Mouse (Mus musculus): ENCODE results near the gene Hes3.

Gene Hes3

DNA sequence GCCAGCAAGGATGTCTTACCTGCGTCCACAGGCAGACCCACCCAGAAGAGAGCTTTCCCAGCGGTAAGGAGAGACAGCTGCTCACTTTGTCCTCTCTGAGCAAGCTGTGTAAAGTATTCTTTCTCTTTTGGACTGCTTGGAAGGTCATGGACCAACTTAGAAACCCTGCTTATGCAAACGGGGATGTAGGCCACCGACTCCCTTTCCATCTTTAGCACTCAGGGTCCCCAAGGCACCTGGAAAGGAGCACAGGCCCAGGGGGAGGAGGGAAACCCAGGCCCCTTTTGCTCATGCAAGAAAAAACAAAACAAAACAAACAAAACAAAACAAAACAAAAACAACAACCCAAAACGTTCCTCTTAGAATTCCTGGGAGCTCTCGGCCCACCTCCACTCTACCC lies at the start of gene Hes3:
Hes3 (minus strand) TSS at position 101 of the 400 bp plus-strand sequence.
- no peak for DNase-seq (ENCODE audit: low read depth, low spot score)

DNA sequence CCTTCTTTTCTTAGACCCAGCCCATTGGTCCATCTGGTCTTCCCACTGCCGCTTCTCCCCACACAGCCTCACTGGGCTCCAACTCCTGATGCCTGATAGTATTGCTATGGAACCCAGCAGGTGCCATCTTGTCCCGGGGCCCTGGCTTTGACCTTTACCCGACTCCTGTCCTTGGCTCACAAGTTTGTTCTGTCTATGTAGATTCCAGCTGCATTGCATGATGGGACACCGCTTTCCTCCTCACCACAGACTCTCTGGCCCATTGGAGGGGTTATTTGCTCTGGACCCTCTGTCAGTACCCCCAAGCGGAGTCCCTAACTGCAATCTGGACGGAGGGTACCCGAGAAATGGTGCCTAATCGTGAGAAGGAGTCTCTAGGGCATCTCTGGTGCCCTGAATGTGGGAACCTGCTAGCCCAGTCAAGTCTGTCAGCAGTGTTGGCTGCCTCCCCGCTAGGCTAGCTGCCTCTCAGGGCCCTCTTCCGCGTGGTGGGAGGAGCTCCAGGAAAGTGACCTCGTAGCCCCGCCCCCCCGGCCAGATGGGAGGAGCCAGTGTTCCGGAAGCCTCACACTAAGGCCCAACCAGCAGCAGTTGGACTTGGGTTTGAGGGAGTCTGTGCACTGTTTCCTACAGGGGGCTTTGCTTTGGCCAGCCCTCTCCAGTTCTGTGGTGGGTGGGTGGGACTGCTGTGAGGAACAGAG lies 49.3 kb upstream of the Hes3 start:
- no peak for DNase-seq (ENCODE audit: low read depth, low spot score)

DNA sequence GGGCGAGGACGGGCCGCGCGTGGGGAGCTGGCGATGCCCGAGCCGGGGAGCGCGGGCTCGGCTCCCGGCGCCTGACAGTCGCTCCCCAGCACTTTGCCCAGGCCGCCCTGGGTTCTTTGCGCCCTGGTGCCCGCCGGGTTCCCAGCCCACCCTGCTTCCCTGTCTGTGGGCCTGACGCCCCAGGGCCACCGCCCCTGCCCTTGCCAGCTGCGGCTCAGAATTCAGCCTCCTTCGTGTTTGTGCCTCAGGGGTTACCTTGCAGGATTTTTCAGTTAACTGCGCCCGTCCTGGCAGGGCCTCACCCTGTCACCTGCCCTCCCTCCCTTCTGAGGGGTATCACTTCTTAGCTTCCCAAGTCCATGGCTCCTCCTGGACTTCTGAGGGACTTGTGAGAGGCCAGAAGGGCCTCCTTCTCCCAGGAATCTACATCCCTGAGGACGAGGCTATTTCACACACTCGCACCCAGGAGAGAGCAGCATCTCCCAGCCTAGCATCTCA lies 47.9 kb upstream of the Hes3 start:
- DNase-seq (ENCODE audit: low read depth, low spot score), result no peak

DNA sequence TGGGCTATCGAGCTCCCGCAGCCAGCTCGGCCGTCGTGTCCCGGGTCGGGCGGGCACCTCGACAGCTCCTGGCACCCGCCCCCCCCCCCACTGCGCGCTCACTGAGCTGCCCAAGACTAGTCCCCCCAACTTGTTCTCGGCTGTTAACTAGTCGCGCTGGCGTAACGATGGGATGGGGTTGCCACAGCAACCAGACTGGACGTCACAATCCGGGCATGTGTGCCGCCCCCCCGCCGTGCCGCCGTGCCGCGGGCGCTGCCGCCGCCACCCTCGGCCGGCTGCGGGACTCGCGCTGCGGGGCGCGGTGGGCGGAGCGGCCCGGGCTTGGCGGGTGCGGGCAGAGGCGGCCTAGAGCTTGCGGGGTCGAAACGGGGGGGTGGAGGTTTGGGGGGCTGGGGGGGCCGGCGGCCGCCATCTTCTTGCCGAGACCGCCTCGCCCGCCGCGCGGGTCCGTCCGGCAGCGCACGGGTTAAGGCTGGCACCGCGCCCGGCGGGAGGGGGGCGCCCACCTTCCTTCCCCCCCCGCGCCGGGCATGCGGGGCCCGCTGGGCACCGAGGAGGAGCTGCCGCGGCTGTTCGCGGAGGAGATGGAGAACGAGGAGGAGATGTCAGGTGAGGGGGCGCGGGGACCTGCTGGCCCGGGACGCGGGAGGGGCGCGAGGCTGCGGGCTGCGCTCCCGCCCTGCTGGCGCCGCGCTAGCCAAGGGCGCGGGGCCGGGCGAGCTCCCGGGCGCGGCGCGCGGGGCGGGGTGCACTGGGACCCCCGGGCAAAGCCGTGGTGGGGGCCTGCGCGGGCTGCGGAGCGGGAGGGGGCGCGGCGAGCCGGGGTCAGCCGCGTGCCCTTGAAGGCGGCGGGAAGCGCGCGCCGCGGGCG lies 47.2 kb upstream of the Hes3 start, which contains the start of gene Chd5:
Chd5 (plus strand) TSS at position 233 of the 874 bp plus-strand sequence.
- no peak for DNase-seq (ENCODE audit: low read depth, low spot score)

DNA sequence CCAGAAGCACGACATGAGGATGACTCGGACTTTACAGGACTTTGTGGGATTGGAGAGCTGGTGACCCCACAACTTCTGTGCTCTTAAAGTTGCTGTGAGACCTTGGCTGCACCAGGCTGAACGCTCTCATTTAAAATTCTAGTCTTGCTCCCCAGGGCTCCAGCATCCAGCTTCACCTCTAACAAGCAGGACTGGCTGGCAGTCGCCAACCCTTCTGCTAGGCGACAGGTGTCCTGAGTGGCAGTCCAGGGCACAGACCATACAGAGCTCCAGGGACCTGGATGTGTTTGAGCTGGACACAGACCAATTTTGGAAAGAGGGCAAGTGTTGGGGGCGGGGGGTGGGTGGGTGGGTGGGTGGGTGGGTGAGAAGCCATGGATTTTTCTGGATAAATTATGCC lies 46.3 kb upstream of the Hes3 start:
- DNase-seq (ENCODE audit: low read depth, low spot score), result no peak

DNA sequence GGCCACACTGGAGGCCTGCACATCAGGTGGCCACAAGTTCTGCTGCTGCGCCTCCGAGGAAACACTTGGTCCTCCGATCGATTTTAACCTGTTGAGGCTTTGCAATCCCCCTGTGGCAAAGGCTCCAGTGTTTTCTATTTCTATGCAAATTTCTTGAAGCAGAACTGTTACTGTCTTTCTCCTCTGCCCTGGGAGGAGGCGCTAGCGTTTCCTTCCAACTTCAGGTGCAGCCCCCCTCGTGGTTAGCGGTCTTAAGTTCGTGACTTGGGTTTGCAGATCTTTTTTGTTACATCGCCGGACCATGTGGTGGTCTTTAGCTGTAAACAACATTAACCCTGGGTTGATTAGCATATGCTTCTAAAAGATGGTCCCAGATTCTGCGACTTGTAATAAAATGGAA lies 42.1 kb upstream of the Hes3 start:
- DNase-seq (ENCODE audit: low read depth, low spot score), result no peak

DNA sequence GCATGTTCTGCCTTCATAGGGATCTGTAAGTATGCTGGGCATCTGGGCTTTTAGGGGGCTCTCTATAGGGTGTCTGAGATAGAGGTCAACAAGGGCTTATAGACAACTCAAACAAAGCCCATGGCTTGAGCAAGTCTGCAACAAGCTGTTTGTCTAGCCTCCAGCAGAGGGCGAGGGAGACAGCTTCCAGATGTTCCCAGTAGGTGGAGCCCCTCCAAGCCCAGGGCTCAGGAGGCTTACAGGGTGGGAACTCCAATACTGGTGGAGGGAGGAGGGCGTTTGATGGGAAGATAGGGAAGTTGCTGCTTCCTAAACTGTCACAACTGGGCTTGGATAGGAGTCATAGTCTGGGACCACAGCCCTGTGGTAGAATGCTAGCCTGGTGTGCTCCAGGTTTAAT lies 41.5 kb upstream of the Hes3 start:
- DNase-seq (ENCODE audit: low read depth, low spot score), result peak; percentile 35

DNA sequence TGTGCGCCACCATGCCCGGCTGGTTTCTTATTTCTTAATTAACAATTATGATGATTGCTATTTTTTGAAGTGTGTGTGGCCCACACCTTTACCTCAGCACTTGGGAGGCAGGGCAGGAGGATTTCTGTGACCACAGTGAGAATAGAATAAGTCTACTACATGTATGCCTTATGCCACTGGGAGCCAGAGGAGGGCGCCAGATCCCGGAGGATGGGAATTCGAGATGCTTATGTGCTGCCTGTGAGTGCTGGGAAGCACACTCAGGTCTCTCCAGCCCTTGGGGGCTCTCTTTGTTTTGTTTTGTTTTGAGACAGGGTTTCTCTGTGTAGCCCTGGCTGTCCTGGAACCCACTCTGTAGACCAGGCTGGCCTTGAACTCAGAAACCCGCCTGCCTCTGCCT lies 37.2 kb upstream of the Hes3 start:
- DNase-seq (ENCODE audit: low read depth, low spot score), result no peak

DNA sequence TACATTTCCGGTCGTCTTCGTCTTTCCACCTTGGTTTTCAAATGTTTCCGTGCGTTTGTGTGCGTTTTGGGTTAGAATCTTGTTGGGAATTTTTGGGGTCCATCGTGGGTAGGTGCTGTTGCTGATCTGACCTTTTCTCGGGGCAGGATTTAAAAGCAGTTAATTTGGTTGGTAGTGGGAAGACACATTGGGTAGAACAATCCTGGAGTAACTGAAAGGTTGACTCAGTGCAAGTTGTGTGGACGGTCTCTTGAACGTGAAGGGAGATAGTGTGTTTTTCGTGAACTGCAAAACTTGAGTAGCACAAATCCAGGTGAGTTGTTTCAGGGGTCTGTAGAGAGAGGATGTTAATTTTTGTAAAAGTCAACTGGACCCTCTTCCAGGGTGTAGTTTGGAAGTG lies 35.1 kb upstream of the Hes3 start:
- DNase-seq (ENCODE audit: low read depth, low spot score), result no peak

DNA sequence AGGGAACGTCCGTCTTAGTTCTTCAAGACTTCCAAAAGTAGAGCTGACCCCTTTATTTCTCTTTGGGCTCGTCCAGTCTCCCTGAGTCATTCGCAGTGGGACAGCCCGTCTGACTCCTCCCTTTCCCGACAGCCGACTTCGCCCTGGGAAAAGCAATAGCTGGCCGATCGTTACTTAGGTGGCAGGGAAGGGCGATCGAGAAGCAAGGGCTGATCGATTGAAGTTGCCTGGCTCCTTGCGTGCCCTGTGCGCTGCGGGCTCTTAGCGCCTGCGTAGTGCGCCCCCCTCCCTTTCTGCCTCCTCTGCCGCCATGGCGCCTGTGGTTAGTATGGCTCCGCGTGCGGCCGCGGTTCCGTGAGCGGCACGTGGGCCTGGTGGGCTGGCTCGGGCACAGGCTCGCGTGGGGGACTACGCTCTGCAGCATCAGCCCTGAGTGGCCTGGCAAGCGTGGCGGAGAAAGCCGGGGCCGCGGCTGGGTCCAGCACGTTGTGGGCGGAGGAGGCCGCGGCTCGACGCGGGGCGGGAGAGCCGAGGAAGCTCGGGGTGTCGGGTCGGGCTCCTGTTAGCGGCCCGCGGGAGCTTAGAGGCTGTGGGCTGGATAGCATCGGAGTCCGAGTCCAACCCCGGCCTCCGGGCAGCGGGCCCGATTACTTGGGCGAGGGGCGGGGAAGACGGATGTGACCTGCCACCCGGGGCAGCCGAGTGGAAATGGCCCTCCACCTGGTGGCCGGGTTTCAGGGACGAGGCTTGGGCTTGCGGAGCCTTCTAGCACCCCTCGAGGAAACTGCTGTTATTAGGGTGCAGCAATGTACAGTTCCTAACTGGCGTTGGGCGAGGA lies 34.3 kb upstream of the Hes3 start, which contains the start of gene Rpl22:
Rpl22 (plus strand) TSS at position 169 of the 838 bp plus-strand sequence.
- DNase-seq (ENCODE audit: low read depth, low spot score), result peak; percentile 96

DNA sequence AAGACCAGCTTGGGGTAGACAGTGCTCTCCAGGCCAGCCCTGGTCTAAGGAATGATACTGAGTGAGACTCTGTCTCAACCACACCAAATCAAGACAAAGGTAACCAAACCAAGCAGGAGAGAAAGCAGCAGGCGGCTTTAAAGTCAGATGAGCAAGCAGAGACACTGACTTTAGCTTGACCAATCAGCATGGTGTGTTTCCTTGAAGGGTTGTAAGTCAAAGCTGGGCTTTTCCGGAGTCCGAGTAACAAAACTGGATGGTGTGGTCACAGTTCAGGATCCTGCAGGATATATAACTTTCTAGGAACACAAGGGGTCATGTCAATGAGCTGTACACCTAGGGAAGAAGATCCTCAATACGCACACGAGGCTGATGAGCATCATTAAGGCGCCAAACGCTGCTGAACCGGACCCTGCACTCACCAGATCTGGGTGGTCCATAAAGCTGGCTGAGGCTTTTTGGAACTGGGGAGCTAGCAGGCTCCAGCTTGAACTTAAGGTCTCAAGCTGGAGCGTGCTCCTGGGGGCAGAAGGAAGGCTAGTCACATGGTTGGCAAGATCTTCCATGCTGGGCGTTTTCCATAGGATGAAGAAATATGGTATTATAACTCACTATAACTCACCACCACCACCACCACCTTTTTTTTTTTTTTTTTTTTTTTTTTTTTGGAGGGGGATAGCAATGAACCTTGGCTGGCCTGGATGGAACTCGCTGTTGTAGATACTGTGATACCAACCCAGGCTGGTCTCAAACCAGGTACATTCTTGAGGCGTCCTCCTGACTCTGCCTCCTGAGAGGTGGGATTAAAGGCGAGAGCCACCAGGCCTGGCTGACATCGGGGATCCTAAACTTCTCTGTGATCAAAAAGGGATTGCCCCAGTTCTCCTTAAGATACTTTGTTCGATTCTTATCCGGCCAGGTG lies 33.4 kb upstream of the Hes3 start:
- no peak for DNase-seq (ENCODE audit: low read depth, low spot score)

DNA sequence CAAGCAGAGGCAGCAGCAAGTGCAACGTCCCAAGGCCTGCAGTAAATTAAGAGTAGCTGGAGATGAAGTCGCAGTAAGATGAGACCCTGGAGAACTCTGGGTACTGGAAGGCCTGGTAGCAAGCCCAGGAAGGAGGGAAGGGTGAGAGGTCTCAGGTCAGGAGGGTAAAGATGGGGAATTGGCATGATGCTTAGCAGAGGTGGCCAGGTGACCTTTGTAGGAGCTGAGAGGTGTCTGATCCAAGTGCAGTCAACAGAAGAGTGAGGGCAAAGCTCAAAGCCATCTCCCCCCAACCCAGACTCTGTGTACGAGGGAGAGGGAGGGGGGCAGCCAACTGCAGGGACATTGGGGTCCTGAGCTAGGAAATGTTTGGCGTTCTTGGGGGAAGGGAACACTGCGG lies 30.0 kb upstream of the Hes3 start:
- no peak for DNase-seq (ENCODE audit: low read depth, low spot score)

DNA sequence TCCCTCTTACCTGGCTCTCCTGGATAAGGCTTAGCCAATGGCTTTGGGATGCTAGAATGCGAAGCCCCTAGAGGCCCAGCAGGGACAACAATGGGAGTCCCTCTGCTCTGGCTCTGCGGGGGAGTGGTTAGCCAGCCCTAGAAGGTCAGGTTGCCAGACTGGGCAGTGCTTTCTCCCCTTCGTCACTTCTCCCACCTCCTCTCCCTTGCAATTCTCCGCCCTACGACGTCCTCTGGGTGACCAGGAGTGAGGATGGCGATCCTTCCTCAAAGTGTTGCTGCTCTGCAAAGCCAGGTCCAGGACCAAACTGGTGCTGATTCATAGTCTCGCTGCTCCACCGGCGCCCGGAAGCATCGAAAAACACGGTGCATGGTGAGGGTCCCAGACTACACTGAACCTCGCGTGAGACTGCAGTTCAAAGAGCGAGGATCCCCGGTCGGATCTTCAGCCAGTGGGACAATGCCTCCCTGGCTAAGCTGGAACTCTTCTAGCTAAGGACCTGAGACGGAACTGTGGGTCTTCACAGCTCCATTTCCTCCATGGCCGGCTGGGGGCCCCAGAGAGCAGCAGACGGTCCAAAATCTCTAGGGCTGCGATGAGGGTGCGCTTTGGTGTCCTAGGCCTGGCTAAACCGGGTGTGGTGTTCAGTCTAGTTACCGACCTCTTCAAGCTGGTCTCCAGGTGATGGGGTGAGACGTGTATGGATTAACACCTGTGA lies 27.2 kb upstream of the Hes3 start, which contains the start of gene Rnf207:
Rnf207 (minus strand) TSS at position 477 of the 718 bp plus-strand sequence.
- DNase-seq (ENCODE audit: low read depth, low spot score), result no peak

DNA sequence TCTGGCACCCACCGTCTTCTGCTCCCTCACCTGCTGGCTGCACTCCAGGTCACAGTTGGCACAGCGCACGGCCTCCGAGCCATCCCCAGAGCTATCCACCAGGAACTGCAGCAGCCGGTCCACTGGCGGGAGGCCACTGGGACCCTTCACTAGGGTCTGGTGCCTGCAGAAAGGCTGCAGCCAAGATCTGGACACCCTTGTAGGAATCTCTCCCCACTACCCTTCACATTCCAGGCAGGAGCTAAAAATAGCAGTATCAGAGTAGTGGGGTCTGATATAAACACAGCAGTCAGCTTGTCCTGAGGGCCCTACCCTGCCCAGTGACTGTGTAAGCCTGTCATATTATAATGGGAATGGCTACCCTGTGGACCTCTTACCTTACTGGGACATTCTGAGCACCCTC lies 26.2 kb upstream of the Hes3 start:
- DNase-seq (ENCODE audit: low read depth, low spot score), result no peak

DNA sequence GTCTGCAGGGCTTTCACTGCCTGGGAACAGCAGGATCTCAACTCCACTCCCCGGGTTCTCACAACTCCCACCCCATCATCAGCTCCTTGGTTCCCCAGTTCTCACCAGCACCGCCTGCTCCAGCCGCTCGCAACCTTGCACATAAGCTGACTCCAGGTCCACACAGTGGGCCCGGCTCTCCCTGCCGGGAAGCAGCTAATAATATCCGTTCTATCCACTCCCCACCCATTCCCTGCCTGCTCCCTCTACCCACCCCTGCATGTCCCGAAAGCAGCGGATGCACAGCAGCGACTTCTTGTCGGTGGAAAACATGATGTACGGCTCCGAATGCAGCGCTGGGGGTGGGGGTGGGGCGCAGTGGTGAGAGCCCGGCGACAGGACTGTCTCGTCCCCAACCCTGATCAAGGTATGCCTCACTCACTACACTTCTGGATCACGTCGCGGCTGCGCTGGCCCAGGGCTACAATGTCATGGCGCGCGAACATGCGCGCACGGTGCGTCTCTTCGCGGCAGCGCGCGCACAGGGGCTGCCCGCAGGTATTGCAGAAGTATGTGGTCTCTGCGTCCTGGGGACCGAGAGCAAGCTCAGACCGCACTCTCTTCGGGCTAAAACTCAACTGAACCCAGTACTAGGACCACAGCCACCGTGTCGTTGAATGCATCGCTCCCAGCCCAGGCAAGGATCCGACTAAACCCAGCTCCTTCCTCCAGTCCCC lies 24.2 kb upstream of the Hes3 start:
- DNase-seq (ENCODE audit: low read depth, low spot score), result no peak

DNA sequence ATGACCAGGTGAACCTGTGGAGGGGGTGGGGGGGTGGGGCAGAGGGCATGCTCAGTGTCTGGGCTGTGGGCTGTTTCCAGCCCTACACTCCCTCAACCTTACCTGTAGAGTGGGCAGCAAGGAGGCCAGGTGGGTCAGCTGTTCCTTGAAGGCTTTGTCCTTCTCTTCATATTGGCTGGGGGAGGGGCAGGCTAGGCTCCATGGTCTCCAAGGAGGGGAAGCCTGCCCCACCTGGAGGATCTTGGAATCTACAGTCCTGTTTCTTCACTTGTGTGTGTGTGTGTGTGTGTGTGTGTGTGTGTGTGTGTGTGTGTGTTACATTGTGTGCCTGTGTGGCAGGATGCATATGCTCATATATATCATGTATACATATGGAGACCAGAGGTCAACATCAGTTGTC lies 22.5 kb upstream of the Hes3 start:
- DNase-seq (ENCODE audit: low read depth, low spot score), result no peak

DNA sequence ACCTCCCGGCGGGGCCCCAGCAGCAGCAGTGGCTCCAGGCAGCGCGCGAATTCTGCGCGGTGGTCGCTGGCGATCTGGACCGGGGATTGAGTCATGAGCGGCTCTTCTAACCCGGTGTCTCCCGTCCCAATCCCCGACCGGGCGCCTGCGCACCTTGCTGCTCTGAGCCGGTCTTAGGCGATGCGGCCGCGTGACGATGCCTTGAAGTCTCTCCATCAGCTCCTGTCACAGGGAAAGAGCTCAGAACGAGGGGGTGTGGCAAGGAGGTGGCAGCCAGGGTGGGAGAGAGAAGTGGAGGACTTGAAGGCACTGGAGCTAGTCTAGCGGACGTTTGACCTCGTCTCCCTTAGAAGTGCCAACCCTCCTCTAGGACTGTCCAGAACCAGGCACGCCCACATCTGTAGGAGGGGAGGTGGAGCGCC lies 21.8 kb upstream of the Hes3 start:
- no peak for DNase-seq (ENCODE audit: low read depth, low spot score)

DNA sequence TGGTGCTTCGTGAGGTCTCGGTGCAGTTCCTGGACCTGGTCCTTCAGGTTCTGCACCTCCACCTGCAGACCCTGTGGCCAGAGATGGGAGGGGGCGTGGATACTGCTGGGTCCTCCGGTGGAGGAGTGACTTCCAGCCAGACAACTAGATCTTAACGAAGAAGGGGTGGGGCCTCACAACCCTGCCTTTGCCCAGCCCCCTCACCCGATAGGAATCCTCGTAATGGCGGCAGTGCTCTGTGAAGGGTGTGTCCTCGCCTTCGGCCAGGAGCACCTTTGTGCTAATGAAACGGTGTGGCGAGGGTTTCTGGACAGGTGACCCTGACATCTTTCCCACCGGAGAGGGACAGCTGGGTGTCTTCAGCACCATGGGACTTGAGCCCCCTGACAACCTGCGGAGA lies 20.7 kb upstream of the Hes3 start:
- no peak for DNase-seq (ENCODE audit: low read depth, low spot score)

DNA sequence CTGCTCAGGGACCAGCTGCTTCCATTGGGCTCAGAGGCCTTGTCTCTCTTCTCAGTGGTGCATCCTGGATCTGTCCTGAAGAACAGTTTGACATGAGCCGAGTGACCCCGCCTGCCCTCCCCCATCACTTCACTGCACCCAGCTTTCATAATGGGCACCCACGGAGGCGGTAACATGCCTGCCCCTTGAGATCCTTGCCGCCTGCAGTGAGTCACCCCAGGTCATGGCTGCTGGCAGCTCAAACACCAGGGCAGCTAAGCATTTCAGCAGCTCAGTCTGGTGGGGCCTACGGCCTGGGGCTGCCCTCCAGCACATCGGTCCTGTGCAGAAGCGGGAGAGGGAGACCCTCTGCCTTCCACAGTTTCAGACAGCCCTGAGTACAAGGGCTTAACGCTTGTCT lies 16.1 kb upstream of the Hes3 start:
- DNase-seq (ENCODE audit: low read depth, low spot score), result no peak
